Mouse (Mus musculus): ENCODE measurements at regions not wholly inside any gene's neighbourhood (a gene's known extent, or its start where the extent isn't known, plus 50 kb on each side); places are given as distances from the start of the nearest gene placed in this dataset.
A peak's percentile ranks its signal among the peaks of the same experiment; 100 is the strongest.

- Histone ChIP-seq H3K27ac (ENCODE audit: insufficient read depth, low read length) (0 out of 2 replicates have a peak overlapping the region, but pooled peaks have one; percentile 26), H3K4me3 (replicated peaks; ENCODE audit: insufficient read depth, low read depth, low read length) (no peak overlapping the region), H3K4me1 (ENCODE audit: control insufficient read depth, insufficient read depth, low read length) (peaks cover 10% of the 10 kb centered on the region; the same call in 1 of the 2 replicates), H3K27me3 (ENCODE audit: control insufficient read depth, insufficient read depth, low read length) (no peaks in the 10 kb centered on the region)
- peak; percentile 72 to 82 for DNase-seq
- no peak for TF ChIP-seq CTCF (IDR thresholded peaks at IDR 0.05; ENCODE audit: borderline replicate concordance, insufficient read depth, low read depth, low read length)
- no peak for TF ChIP-seq POLR2A (IDR thresholded peaks at IDR 0.05; ENCODE audit: borderline replicate concordance, insufficient read depth, low read length)
- WGBS = 21% methylated on average over 10 of the region's 10 CpGs
These were observed 71.3 kb upstream of the Jarid2 start for GRCm38 (mm10) chr13:44657905-44658414.

DNA sequence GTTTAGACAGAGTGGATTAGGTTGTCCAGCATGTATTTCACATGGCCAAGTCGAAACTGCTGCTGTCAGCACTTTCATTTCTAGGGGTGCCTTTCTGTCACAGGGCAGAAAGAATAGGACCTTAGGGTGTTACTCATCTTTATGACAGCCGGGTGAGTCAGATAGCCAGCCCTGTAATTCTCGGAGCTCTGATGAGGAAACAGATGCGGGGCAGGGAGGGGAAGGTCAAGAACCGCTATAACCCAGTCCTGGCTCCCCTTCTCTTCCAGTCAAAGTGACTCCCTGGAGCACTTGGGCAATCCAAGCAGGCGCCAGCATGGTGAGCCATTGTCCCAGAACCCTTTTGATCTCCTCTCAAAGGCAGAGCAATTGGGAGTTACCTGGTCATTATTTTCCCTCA, 69.4 kb upstream of the Jarid2 start:
- WGBS = 83% methylated on average over 6 of the region's 6 CpGs
- Histone ChIP-seq H3K27ac (ENCODE audit: insufficient read depth, low read length) (no peak overlapping the region), H3K4me1 (ENCODE audit: control insufficient read depth, insufficient read depth, low read length) (peaks cover 10% of the 10 kb centered on the region; the same call in 1 of the 2 replicates), H3K4me3 (replicated peaks; ENCODE audit: insufficient read depth, low read depth, low read length) (no peak overlapping the region), H3K27me3 (ENCODE audit: control insufficient read depth, insufficient read depth, low read length) (no peaks in the 10 kb centered on the region)
- DNase-seq = no peak
- TF ChIP-seq POLR2A (IDR thresholded peaks at IDR 0.05; ENCODE audit: borderline replicate concordance, insufficient read depth, low read length) = no peak
- TF ChIP-seq CTCF (IDR thresholded peaks at IDR 0.05; ENCODE audit: borderline replicate concordance, insufficient read depth, low read depth, low read length) = no peak

- no peaks in the 10 kb centered on the region for H3K27me3 ChIP-seq (ENCODE audit: control insufficient read depth, insufficient read depth, low read length)
- 89% methylated on average over 11 of the region's 11 CpGs for WGBS
- H3K4me3 ChIP-seq (replicated peaks; ENCODE audit: insufficient read depth, low read depth, low read length) = no peak overlapping the region
- no peak for DNase-seq
- peaks cover 8% of the 10 kb centered on the region; the same call in 1 of the 2 replicates for H3K4me1 ChIP-seq (ENCODE audit: control insufficient read depth, insufficient read depth, low read length)
- TF ChIP-seq POLR2A (IDR thresholded peaks at IDR 0.05; ENCODE audit: borderline replicate concordance, insufficient read depth, low read length) (no peak), CTCF (IDR thresholded peaks at IDR 0.05; ENCODE audit: borderline replicate concordance, insufficient read depth, low read depth, low read length) (no peak)
- no peak overlapping the region for H3K27ac ChIP-seq (ENCODE audit: insufficient read depth, low read length)
These were observed 66.2 kb upstream of the Jarid2 start for GRCm38 (mm10) chr13:44663062-44663461.

GRCm38 (mm10) chr13:44663730-44664129, 65.5 kb upstream of the Jarid2 start:
- no peaks in the 10 kb centered on the region for H3K27me3 ChIP-seq (ENCODE audit: control insufficient read depth, insufficient read depth, low read length)
- DNase-seq = no peak
- TF ChIP-seq POLR2A (IDR thresholded peaks at IDR 0.05; ENCODE audit: borderline replicate concordance, insufficient read depth, low read length) (no peak), CTCF (IDR thresholded peaks at IDR 0.05; ENCODE audit: borderline replicate concordance, insufficient read depth, low read depth, low read length) (no peak)
- WGBS = 83% methylated on average over 7 of the region's 7 CpGs
- no peak overlapping the region for H3K27ac ChIP-seq (ENCODE audit: insufficient read depth, low read length)
- H3K4me3 ChIP-seq (replicated peaks; ENCODE audit: insufficient read depth, low read depth, low read length) = no peak overlapping the region
- peaks cover 3% of the 10 kb centered on the region; the same call in 1 of the 2 replicates for H3K4me1 ChIP-seq (ENCODE audit: control insufficient read depth, insufficient read depth, low read length)

DNA sequence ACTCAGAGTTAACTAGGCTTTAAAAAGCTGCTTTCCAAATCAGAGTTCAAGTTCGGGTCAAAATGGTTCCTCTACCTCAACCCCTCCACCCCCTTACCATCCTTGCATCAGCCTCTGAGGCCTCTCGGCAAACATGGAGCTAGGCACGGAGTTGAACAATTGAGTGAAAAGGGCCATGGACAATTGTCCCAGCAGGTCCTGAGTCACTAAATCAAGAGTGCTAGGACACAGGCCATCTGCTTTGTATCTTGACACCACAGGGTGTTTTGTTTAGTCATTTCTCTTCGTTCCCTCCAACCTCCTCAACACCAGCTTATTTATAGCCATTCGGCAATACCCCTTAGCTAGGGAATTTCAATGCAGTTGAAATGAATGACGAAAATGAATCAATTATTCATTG, 59.5 kb upstream of the Jarid2 start:
- TF ChIP-seq POLR2A (IDR thresholded peaks at IDR 0.05; ENCODE audit: borderline replicate concordance, insufficient read depth, low read length) (no peak), CTCF (IDR thresholded peaks at IDR 0.05; ENCODE audit: borderline replicate concordance, insufficient read depth, low read depth, low read length) (no peak)
- peak overlapping the region; percentile 22; the same call in 1 of the 2 replicates for H3K27ac ChIP-seq (ENCODE audit: insufficient read depth, low read length)
- H3K27me3 ChIP-seq (ENCODE audit: control insufficient read depth, insufficient read depth, low read length) = no peaks in the 10 kb centered on the region
- peak; percentile 56 to 84 for DNase-seq
- WGBS = 22% methylated on average over 6 of the region's 6 CpGs
- H3K4me3 ChIP-seq (replicated peaks; ENCODE audit: insufficient read depth, low read depth, low read length) = no peak overlapping the region
- H3K4me1 ChIP-seq (ENCODE audit: control insufficient read depth, insufficient read depth, low read length) = peaks cover 16% of the 10 kb centered on the region; the same call in 1 of the 2 replicates

DNA sequence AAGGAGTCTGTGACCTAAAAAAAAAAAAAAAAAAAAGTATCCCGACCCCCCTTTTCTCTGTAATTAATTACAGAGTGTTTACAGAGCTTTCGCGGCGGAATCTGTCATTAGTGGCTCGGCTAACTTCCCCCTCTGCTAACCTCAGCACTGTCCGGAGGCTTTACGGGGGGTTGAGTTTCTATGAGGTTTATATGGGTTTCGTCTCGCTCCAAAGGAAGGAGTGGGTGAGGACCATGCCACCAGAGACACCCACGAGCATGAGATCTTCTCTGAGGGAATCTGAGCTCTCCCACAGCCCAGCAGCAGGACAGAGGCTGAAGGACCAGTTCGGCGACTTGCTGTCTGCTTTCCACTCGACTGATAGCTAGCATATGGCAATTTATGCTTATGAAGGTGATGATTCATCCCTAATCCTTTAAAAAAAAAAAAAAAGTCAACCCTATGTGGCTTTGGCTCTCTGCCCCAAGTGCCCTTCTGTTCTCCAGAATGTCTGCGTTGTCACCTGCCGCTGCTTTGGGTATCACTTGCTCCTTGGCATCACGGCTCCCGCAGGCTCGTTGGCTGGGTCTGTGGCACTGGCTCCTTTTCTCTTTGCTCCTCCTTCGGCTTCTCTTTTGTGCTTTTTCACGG, 55.8 kb upstream of the Jarid2 start:
- no peaks in the 10 kb centered on the region for H3K27me3 ChIP-seq (ENCODE audit: control insufficient read depth, insufficient read depth, low read length)
- DNase-seq = peak; percentile 92 to 95
- peak overlapping the region; percentile 52 for H3K4me3 ChIP-seq (replicated peaks; ENCODE audit: insufficient read depth, low read depth, low read length)
- TF ChIP-seq CTCF (IDR thresholded peaks at IDR 0.05; ENCODE audit: borderline replicate concordance, insufficient read depth, low read depth, low read length) (no peak), POLR2A (IDR thresholded peaks at IDR 0.05; ENCODE audit: borderline replicate concordance, insufficient read depth, low read length) (no peak)
- peak overlapping the region; percentile 88 for H3K27ac ChIP-seq (ENCODE audit: insufficient read depth, low read length)
- peaks cover 16% of the 10 kb centered on the region; the same call in 1 of the 2 replicates for H3K4me1 ChIP-seq (ENCODE audit: control insufficient read depth, insufficient read depth, low read length)
- 8% methylated on average over 20 of the region's 20 CpGs for WGBS

GRCm38 (mm10) chr13:44673967-44674357, 55.3 kb upstream of the Jarid2 start:
- 0 out of 2 replicates have a peak, but pooled peaks have one; percentile 24 for TF ChIP-seq POLR2A (IDR thresholded peaks at IDR 0.05; ENCODE audit: borderline replicate concordance, insufficient read depth, low read length)
- no peak for TF ChIP-seq CTCF (IDR thresholded peaks at IDR 0.05; ENCODE audit: borderline replicate concordance, insufficient read depth, low read depth, low read length)
- Histone ChIP-seq H3K4me3 (replicated peaks; ENCODE audit: insufficient read depth, low read depth, low read length) (peak overlapping the region; percentile 50), H3K27me3 (ENCODE audit: control insufficient read depth, insufficient read depth, low read length) (no peaks in the 10 kb centered on the region), H3K4me1 (ENCODE audit: control insufficient read depth, insufficient read depth, low read length) (peaks cover 16% of the 10 kb centered on the region; the same call in 1 of the 2 replicates), H3K27ac (ENCODE audit: insufficient read depth, low read length) (peak overlapping the region; percentile 78)
- DNase-seq = no peak
- 9% methylated on average over 12 of the region's 12 CpGs for WGBS

Measured in cerebellum, adult 2 months (tissue).